Mouse (Mus musculus) heart, adult 8-10 months (tissue): ENCODE results near the gene Lgals12. TPM values are rescaled to one million over a fixed set of nuclear protein-coding genes. Genes with fewer than 3 reads are reported as not detected.

Source experiments
- DNase-seq: peaks from one replicate; pipeline ENCODE4 v3.0.0; 2022; ENCODE audit warnings: low spot score
- total RNA-seq, 4 experiments: library from RNA; stranded (reverse); gene quantifications; 2 replicates each; pipeline ENCODE4 v1.2.4; 2022

Gene Lgals12
- total RNA-seq, 4 experiments from 2014 or later = 0.16 to 0.37 (median 0.32) TPM

- no peak for DNase-seq
Measured at GRCm38 (mm10) chr19:7583599-7583998, 23.4 kb downstream of the Lgals12 start.

GRCm38 (mm10) chr19:7583101-7583500 is 23.9 kb downstream of the Lgals12 start:
- DNase-seq = peak; percentile 64

GRCm38 (mm10) chr19:7581042-7581441 is 26.0 kb downstream of the Lgals12 start:
- no peak for DNase-seq

- DNase-seq = no peak
Measured at GRCm38 (mm10) chr19:7577710-7578109, 29.3 kb downstream of the Lgals12 start.

GRCm38 (mm10) chr19:7576180-7576579 is 30.8 kb downstream of the Lgals12 start:
- no peak for DNase-seq

GRCm38 (mm10) chr19:7569650-7570049 is 37.3 kb downstream of the Lgals12 start:
- DNase-seq = no peak

- no peak for DNase-seq
Measured at GRCm38 (mm10) chr19:7568364-7568763, 38.6 kb downstream of the Lgals12 start.

GRCm38 (mm10) chr19:7566826-7567225 is 40.2 kb downstream of the Lgals12 start:
- DNase-seq = no peak

- no peak for DNase-seq
Measured at GRCm38 (mm10) chr19:7564457-7564856, 42.5 kb downstream of the Lgals12 start.

- DNase-seq = no peak
Measured at GRCm38 (mm10) chr19:7563676-7564075, 43.3 kb downstream of the Lgals12 start.

GRCm38 (mm10) chr19:7562601-7563129 is 44.3 kb downstream of the Lgals12 start:
- DNase-seq = peak; percentile 36

GRCm38 (mm10) chr19:7561456-7561855 is 45.5 kb downstream of the Lgals12 start:
- DNase-seq = no peak

- no peak for DNase-seq
Measured at GRCm38 (mm10) chr19:7559986-7560385, 47.0 kb downstream of the Lgals12 start.

- DNase-seq = no peak
Measured at GRCm38 (mm10) chr19:7558675-7559074, 48.3 kb downstream of the Lgals12 start.

GRCm38 (mm10) chr19:7557844-7558243 is 49.1 kb downstream of the Lgals12 start:
- no peak for DNase-seq

GRCm38 (mm10) chr19:7557328-7557822 is 49.6 kb downstream of the Lgals12 start, which contains the start of gene Pla2g16:
Gene Pla2g16, plus strand, starts transcription at chr19:7557459.
- DNase-seq = peak; percentile 83

GRCm38 (mm10) chr19:7556641-7557040 is 50.4 kb downstream of the Lgals12 start:
- no peak for DNase-seq

- DNase-seq = no peak
Measured at GRCm38 (mm10) chr19:7554881-7555280, 52.1 kb downstream of the Lgals12 start.

GRCm38 (mm10) chr19:7553441-7553840 is 53.6 kb downstream of the Lgals12 start:
- no peak for DNase-seq

- no peak for DNase-seq
Measured at GRCm38 (mm10) chr19:7552301-7552673, 54.7 kb downstream of the Lgals12 start.

- no peak for DNase-seq
Measured at GRCm38 (mm10) chr19:7551550-7552300, 55.3 kb downstream of the Lgals12 start.

GRCm38 (mm10) chr19:7548924-7549323 is 58.1 kb downstream of the Lgals12 start:
- no peak for DNase-seq
